Mouse (Mus musculus): ENCODE data around the gene Prmt7. TPM values are rescaled to one million over a fixed set of nuclear protein-coding genes. Genes with fewer than 3 reads are reported as not detected.
A peak's percentile ranks its signal among the peaks of the same experiment; 100 is the strongest.

The Prmt7 gene
- polyA plus RNA-seq, 1 experiment from 2014 or later: 61.5 TPM

DNA sequence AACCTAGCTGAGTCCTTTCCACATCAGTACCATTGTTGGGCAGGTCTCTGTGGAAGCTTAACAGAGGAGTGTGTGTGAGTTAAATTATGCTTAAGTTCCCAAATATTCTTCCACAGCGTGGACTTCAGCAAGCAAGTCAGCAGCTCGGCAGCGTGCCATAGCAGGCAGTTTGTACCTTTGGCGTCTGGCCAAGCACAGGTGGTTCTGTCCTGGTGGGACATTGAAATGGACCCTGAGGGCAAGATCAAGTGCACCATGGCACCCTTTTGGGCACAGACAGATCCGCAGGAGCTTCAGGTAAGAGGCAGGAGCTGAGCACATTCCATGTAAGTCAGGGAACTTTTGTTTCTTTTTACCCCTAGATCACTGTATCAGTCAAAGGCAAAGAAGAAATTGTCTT lies 26.4 kb downstream of the Prmt7 start:
- WGBS: 94% methylated on average over 5 of the region's 5 CpGs
- Histone ChIP-seq H3K27ac (ENCODE audit: low read length) (no peak overlapping the region), H3K36me3 (ENCODE audit: control insufficient read depth, insufficient read depth, low read length) (peaks cover 23% of the 10 kb centered on the region; the same call in 1 of the 2 replicates), H3K27me3 (ENCODE audit: control insufficient read depth, insufficient read depth, low read depth, low read length) (no peaks in the 10 kb centered on the region), H3K4me2 (ENCODE audit: low read length) (no peak overlapping the region), H3K4me1 (ENCODE audit: control insufficient read depth, insufficient read depth, low read length) (no peaks in the 10 kb centered on the region), H3K9ac (ENCODE audit: low read depth, low read length) (no peak overlapping the region), H3K9me3 (replicated peaks; ENCODE audit: control insufficient read depth, low read length, poor library complexity, severe bottlenecking) (no peaks in the 10 kb centered on the region), H3K4me3 (ENCODE audit: low read depth, low read length) (no peak overlapping the region)
- ATAC-seq: no peak

- ATAC-seq: no peak
- Histone ChIP-seq H3K36me3 (ENCODE audit: control insufficient read depth, insufficient read depth, low read length) (peaks cover 28% of the 10 kb centered on the region; the same call in 1 of the 2 replicates), H3K4me2 (ENCODE audit: low read length) (no peak overlapping the region), H3K27me3 (ENCODE audit: control insufficient read depth, insufficient read depth, low read depth, low read length) (no peaks in the 10 kb centered on the region), H3K27ac (ENCODE audit: low read length) (peak overlapping the region; percentile 41), H3K9ac (ENCODE audit: low read depth, low read length) (no peak overlapping the region), H3K9me3 (replicated peaks; ENCODE audit: control insufficient read depth, low read length, poor library complexity, severe bottlenecking) (no peaks in the 10 kb centered on the region), H3K4me1 (ENCODE audit: control insufficient read depth, insufficient read depth, low read length) (peaks cover 3% of the 10 kb centered on the region; the same call in 1 of the 2 replicates), H3K4me3 (ENCODE audit: low read depth, low read length) (no peak overlapping the region)
- WGBS: 71% methylated on average over 4 of the region's 4 CpGs
These were observed 39.5 kb downstream of the Prmt7 start for GRCm38 (mm10) chr8:106250186-106250585.

DNA sequence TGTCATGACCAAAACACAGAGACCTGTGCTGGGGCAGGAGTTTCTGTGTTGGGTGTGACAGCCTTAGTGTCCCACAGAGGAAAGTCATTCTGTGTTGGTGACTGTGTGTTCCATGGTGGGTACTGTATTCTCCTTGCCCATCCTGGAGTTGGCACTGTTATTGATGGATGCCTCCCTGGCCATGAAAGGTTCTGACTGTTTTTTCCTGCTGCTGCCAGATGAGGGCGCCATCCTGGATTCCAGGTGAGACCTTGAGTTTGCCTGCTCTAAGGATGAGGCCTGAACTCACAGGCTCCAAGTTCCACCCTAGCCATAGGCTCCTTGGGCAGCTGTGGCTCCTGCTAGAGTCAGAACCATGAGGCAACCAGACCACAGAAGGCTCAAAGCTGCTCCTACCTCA lies 47.4 kb downstream of the Prmt7 start:
- Histone ChIP-seq H3K36me3 (ENCODE audit: control insufficient read depth, insufficient read depth, low read length) (peaks cover 36% of the 10 kb centered on the region), H3K4me1 (ENCODE audit: control insufficient read depth, insufficient read depth, low read length) (no peaks in the 10 kb centered on the region), H3K9me3 (replicated peaks; ENCODE audit: control insufficient read depth, low read length, poor library complexity, severe bottlenecking) (no peaks in the 10 kb centered on the region), H3K27ac (ENCODE audit: low read length) (no peak overlapping the region), H3K27me3 (ENCODE audit: control insufficient read depth, insufficient read depth, low read depth, low read length) (no peaks in the 10 kb centered on the region), H3K4me3 (ENCODE audit: low read depth, low read length) (no peak overlapping the region), H3K4me2 (ENCODE audit: low read length) (no peak overlapping the region), H3K9ac (ENCODE audit: low read depth, low read length) (no peak overlapping the region)
- ATAC-seq: no peak
- 43% methylated on average over 1 of the region's 1 CpGs for WGBS

GRCm38 (mm10) chr8:106259579-106260255 lies 49.0 kb downstream of the Prmt7 start:
- peaks cover 4% of the 10 kb centered on the region; the same call in 1 of the 2 replicates for H3K4me1 ChIP-seq (ENCODE audit: control insufficient read depth, insufficient read depth, low read length)
- peaks cover 38% of the 10 kb centered on the region for H3K36me3 ChIP-seq (ENCODE audit: control insufficient read depth, insufficient read depth, low read length)
- H3K27ac ChIP-seq (ENCODE audit: low read length): no peak overlapping the region
- WGBS: 92% methylated on average over 10 of the region's 10 CpGs
- no peaks in the 10 kb centered on the region for H3K27me3 ChIP-seq (ENCODE audit: control insufficient read depth, insufficient read depth, low read depth, low read length)
- H3K4me2 ChIP-seq (ENCODE audit: low read length): no peak overlapping the region
- no peak for ATAC-seq
- H3K4me3 ChIP-seq (ENCODE audit: low read depth, low read length): no peak overlapping the region
- no peak overlapping the region for H3K9ac ChIP-seq (ENCODE audit: low read depth, low read length)
- H3K9me3 ChIP-seq (replicated peaks; ENCODE audit: control insufficient read depth, low read length, poor library complexity, severe bottlenecking): no peaks in the 10 kb centered on the region

DNA sequence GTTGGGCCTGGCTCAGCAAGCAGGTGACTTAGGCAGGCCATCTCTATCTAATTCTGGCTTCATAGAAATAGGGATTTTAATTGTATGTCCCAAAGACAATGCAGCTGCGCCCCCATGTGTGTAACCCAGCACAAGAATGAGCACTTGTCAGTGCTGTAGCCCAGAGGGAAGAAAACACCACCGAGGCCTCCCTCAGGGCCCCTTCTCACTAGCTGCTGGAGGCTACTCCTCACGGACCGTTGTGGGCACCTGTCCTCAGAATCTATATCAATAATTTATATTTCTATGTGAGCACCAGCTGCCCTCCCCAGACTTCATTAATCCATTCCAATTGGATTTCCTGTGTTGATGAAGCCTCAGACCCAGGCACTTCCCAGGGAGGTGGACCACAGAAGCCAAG lies 50.2 kb downstream of the Prmt7 start:
- 70% methylated on average over 4 of the region's 4 CpGs for whole genome bisulfite sequencing
- Histone ChIP-seq H3K27me3 (ENCODE audit: control insufficient read depth, insufficient read depth, low read depth, low read length) (no peaks in the 10 kb centered on the region), H3K27ac (ENCODE audit: low read length) (no peak overlapping the region), H3K4me3 (ENCODE audit: low read depth, low read length) (no peak overlapping the region), H3K4me2 (ENCODE audit: low read length) (no peak overlapping the region), H3K9me3 (replicated peaks; ENCODE audit: control insufficient read depth, low read length, poor library complexity, severe bottlenecking) (no peaks in the 10 kb centered on the region), H3K36me3 (ENCODE audit: control insufficient read depth, insufficient read depth, low read length) (peaks cover 44% of the 10 kb centered on the region), H3K9ac (ENCODE audit: low read depth, low read length) (no peak overlapping the region), H3K4me1 (ENCODE audit: control insufficient read depth, insufficient read depth, low read length) (peaks cover 4% of the 10 kb centered on the region; the same call in 1 of the 2 replicates)
- ATAC-seq: no peak

DNA sequence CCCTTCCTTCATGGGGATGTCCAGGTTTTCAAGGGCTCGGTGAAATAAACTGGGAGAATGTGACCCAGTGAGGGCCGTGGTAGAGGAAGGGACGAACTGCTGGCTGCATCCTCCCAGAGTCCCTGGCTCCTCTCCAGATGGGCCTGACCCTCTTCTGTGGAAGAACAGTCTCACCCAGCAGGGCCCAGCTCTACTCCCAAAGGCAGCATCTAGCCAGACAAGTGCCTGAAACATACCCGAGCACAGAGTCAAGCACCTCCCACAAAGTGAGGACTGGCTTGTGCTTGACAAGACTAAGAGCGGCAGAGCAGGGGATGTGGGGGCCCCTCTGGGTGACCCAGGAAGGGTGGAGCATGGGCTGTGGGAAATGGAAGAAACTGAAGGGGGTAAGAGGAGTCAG lies 51.6 kb downstream of the Prmt7 start:
- Histone ChIP-seq H3K27ac (ENCODE audit: low read length) (no peak overlapping the region), H3K27me3 (ENCODE audit: control insufficient read depth, insufficient read depth, low read depth, low read length) (no peaks in the 10 kb centered on the region), H3K4me1 (ENCODE audit: control insufficient read depth, insufficient read depth, low read length) (peaks cover 4% of the 10 kb centered on the region; the same call in 1 of the 2 replicates), H3K4me3 (ENCODE audit: low read depth, low read length) (no peak overlapping the region), H3K9ac (ENCODE audit: low read depth, low read length) (no peak overlapping the region), H3K4me2 (ENCODE audit: low read length) (no peak overlapping the region), H3K9me3 (replicated peaks; ENCODE audit: control insufficient read depth, low read length, poor library complexity, severe bottlenecking) (no peaks in the 10 kb centered on the region), H3K36me3 (ENCODE audit: control insufficient read depth, insufficient read depth, low read length) (peaks cover 37% of the 10 kb centered on the region)
- ATAC-seq: no peak
- WGBS: 64% methylated on average over 5 of the region's 5 CpGs

GRCm38 (mm10) chr8:106263928-106264327 lies 53.2 kb downstream of the Prmt7 start:
- no peak overlapping the region for H3K27ac ChIP-seq (ENCODE audit: low read length)
- H3K4me3 ChIP-seq (ENCODE audit: low read depth, low read length): no peak overlapping the region
- H3K27me3 ChIP-seq (ENCODE audit: control insufficient read depth, insufficient read depth, low read depth, low read length): no peaks in the 10 kb centered on the region
- peaks cover 4% of the 10 kb centered on the region; the same call in 1 of the 2 replicates for H3K4me1 ChIP-seq (ENCODE audit: control insufficient read depth, insufficient read depth, low read length)
- WGBS: 77% methylated on average over 4 of the region's 4 CpGs
- no peak overlapping the region for H3K9ac ChIP-seq (ENCODE audit: low read depth, low read length)
- ATAC-seq: no peak
- H3K9me3 ChIP-seq (replicated peaks; ENCODE audit: control insufficient read depth, low read length, poor library complexity, severe bottlenecking): no peaks in the 10 kb centered on the region
- peaks cover 29% of the 10 kb centered on the region for H3K36me3 ChIP-seq (ENCODE audit: control insufficient read depth, insufficient read depth, low read length)
- no peak overlapping the region for H3K4me2 ChIP-seq (ENCODE audit: low read length)

- ATAC-seq: no peak
- H3K36me3 ChIP-seq (ENCODE audit: control insufficient read depth, insufficient read depth, low read length): peaks cover 20% of the 10 kb centered on the region
- WGBS: 84% methylated on average over 17 of the region's 17 CpGs
- no peaks in the 10 kb centered on the region for H3K9me3 ChIP-seq (replicated peaks; ENCODE audit: control insufficient read depth, low read length, poor library complexity, severe bottlenecking)
- H3K4me3 ChIP-seq (ENCODE audit: low read depth, low read length): no peak overlapping the region
- H3K4me1 ChIP-seq (ENCODE audit: control insufficient read depth, insufficient read depth, low read length): peaks cover 8% of the 10 kb centered on the region
- no peak overlapping the region for H3K27ac ChIP-seq (ENCODE audit: low read length)
- H3K4me2 ChIP-seq (ENCODE audit: low read length): no peak overlapping the region
- H3K9ac ChIP-seq (ENCODE audit: low read depth, low read length): no peak overlapping the region
- no peaks in the 10 kb centered on the region for H3K27me3 ChIP-seq (ENCODE audit: control insufficient read depth, insufficient read depth, low read depth, low read length)
These were observed 54.7 kb downstream of the Prmt7 start for GRCm38 (mm10) chr8:106265398-106265797.

GRCm38 (mm10) chr8:106268710-106269346 lies 58.1 kb downstream of the Prmt7 start:
- H3K36me3 ChIP-seq (ENCODE audit: control insufficient read depth, insufficient read depth, low read length): peaks cover 14% of the 10 kb centered on the region
- no peaks in the 10 kb centered on the region for H3K9me3 ChIP-seq (replicated peaks; ENCODE audit: control insufficient read depth, low read length, poor library complexity, severe bottlenecking)
- no peak overlapping the region for H3K9ac ChIP-seq (ENCODE audit: low read depth, low read length)
- 56% methylated on average over 5 of the region's 5 CpGs for WGBS
- no peaks in the 10 kb centered on the region for H3K27me3 ChIP-seq (ENCODE audit: control insufficient read depth, insufficient read depth, low read depth, low read length)
- H3K4me1 ChIP-seq (ENCODE audit: control insufficient read depth, insufficient read depth, low read length): peaks cover 26% of the 10 kb centered on the region
- H3K4me3 ChIP-seq (ENCODE audit: low read depth, low read length): no peak overlapping the region
- no peak overlapping the region for H3K27ac ChIP-seq (ENCODE audit: low read length)
- H3K4me2 ChIP-seq (ENCODE audit: low read length): no peak overlapping the region
- 0 out of 2 replicates have a peak, but pooled peaks have one; percentile 19 for ATAC-seq
